Mouse (Mus musculus): ENCODE results near the gene Sox3.

GRCm38 (mm10) chrX:60898641-60899040 lies 5.4 kb upstream of the Sox3 start:
- no peak for TF ChIP-seq CTCF (IDR thresholded peaks at IDR 0.05; ENCODE audit: control insufficient read depth, insufficient read depth, low read length)
- no peak for TF ChIP-seq POLR2A (IDR thresholded peaks at IDR 0.05; ENCODE audit: borderline replicate concordance, control insufficient read depth, low read depth, low read length)
